Mouse (Mus musculus) myocyte (in vitro differentiated cells): Measurements from ENCODE around the gene Tmem171.

ENCODE experiments used
- E2F4 ChIP-seq: IDR thresholded peaks from one replicate; pipeline ENCODE4 v1.6.1; 2011; ENCODE audit warnings: mild to moderate bottlenecking, control low read depth, moderate library complexity; ENCODE audit not compliant: insufficient read depth
- MYOD1 ChIP-seq, 3 experiments: IDR thresholded peaks; one replicate each; pipeline ENCODE4 v1.6.1; 2011; ENCODE audit warnings: control low read depth in 2 of 3, low read depth in 2 of 3, mild to moderate bottlenecking in 2 of 3, moderate library complexity in 1 of 3; ENCODE audit not compliant: insufficient read length in 2 of 3, control insufficient read depth in 1 of 3
- POLR2A ChIP-seq: IDR thresholded peaks from one replicate; pipeline ENCODE4 v1.6.1; 2011; ENCODE audit warnings: low read depth, mild to moderate bottlenecking, control low read depth, moderate library complexity; ENCODE audit not compliant: insufficient read length
- POLR2AphosphoS2 ChIP-seq: IDR thresholded peaks from one replicate; pipeline ENCODE4 v1.6.1; 2011; ENCODE audit warnings: low read depth, control low read depth; ENCODE audit not compliant: insufficient read length
- TCF12 ChIP-seq: IDR thresholded peaks from one replicate; pipeline ENCODE4 v1.6.1; 2011; ENCODE audit warnings: mild to moderate bottlenecking, control low read depth; ENCODE audit not compliant: poor library complexity, insufficient read depth, severe bottlenecking
- TCF3 ChIP-seq: IDR thresholded peaks from one replicate; pipeline ENCODE4 v1.6.1; 2011; ENCODE audit warnings: low read depth, control low read depth; ENCODE audit not compliant: insufficient read length

- TF ChIP-seq TCF12 (no peak), POLR2A (no peak), TCF3 (no peak), E2F4 (no peak), POLR2AphosphoS2 (no peak), MYOD1 (IDR thresholded peaks at IDR 0.05; ENCODE audit: control insufficient read depth in 1 of 3, insufficient read length in 2 of 3, low read depth in 2 of 3) (no peak)
Measured at GRCm38 (mm10) chr13:98679230-98679629, 15.4 kb downstream of the Tmem171 start.
